Mouse (Mus musculus): ENCODE data around the gene Ice2. TPM values are rescaled to one million over a fixed set of nuclear protein-coding genes. Genes with fewer than 3 reads are reported as not detected.
A peak's percentile ranks its signal among the peaks of the same experiment; 100 is the strongest.

The Ice2 gene
- total RNA-seq, 1 experiment from 2014 or later: 23.4 TPM

DNA sequence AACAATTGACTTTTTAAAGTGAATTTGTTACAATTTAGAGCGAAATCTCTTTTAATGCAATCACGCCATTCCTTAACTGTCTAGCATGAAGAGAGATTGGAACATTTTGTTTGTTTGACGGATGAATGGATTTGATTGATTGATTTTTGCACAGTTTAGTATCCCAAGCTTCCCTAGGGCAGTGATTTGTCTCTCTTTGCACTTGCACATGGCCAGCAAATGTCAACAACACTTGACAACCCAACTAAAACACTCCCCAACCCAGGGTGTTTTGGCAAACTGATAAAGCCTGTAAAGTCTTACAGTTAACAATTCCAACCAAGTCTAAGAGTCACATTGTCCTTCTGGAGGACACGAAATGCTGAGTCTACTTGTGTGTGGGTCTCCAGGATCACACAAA is 10.4 kb upstream of the Ice2 start:
- no peak for ATAC-seq (replicated peaks in 1 of 2; ENCODE audit: insufficient read depth in 1 of 2, low FRiP score in 2 of 2, low TSS enrichment in 1 of 2, low read depth in 1 of 2, poor library complexity in 2 of 2, severe bottlenecking in 2 of 2)

DNA sequence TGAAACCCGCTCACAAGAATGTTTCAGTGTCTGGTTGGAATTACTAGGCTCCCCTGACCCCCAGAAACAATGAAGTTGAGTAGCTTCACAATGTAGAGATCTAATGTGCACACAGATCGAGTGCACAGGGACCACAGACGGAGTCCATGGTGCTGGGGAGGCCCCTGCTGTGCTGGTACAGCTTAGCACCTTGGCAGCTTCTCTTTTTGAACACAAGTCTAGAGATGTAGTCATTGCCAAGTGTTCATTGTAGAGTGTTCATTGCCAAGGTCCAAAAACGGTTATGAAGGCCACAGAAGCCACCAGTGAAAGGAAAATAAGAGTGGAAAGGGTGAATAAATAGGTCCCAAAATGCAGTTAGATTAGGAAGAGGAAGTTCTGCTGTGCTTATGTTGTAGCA is 7.1 kb upstream of the Ice2 start:
- ATAC-seq (replicated peaks in 1 of 2; ENCODE audit: insufficient read depth in 1 of 2, low FRiP score in 2 of 2, low TSS enrichment in 1 of 2, low read depth in 1 of 2, poor library complexity in 2 of 2, severe bottlenecking in 2 of 2): no peak

DNA sequence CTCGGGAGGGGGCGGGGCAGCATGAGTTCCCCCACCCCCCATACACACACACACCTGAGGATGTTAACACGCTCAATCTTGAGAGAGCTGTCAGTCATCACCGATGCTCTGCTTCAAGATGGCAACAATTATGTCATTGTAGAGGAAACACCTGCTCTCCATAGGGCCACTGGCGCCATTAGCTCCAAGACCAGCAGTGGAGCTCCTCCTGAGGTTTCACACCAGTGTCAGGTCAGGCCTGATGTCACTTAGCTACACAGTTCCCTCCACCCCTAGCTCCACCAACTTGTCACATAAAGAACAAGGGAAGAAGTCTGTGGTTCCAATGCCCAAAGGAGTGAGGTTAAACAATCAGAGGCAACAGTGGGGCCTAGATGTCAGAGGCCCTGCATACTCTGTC is 3.5 kb upstream of the Ice2 start:
- no peak for ATAC-seq (replicated peaks in 1 of 2; ENCODE audit: insufficient read depth in 1 of 2, low FRiP score in 2 of 2, low TSS enrichment in 1 of 2, low read depth in 1 of 2, poor library complexity in 2 of 2, severe bottlenecking in 2 of 2)

DNA sequence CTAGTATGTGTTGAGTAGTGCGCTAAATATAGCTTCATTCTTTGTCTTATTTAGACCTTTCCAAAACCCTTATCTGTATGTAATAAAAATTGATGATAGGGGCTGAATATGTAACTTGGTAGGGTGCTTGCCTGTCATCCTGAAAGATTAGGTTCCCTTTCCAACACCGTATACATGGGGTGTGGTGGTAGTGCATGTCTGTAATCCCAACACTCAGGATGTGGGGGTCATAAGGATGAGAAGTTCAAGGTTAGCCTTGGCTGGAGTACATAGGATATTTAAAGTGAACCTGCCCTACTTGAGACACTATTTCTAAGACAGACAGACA is 310 bp upstream of the Ice2 start:
- ATAC-seq (replicated peaks in 1 of 2; ENCODE audit: insufficient read depth in 1 of 2, low FRiP score in 2 of 2, low TSS enrichment in 1 of 2, low read depth in 1 of 2, poor library complexity in 2 of 2, severe bottlenecking in 2 of 2): no peak

DNA sequence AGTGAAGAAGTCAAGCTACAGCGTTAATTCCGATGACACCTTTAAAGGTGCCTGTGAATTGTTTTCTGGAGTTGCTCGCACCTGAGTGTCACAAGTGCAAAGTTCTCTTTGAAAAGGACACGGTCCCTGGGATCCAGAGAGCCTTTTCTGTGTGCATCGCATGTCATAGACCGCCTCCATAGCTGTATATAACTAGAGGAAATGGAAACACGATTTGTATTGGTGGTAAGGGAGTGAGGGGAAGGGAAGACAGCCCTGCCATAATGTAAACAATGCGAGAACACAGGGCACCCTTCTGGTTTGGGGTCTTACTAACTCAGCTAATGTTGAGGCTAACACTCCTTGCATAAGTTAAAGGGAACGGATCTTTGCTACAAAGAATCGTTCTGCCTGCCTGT is 746 bp downstream of the Ice2 start:
- ATAC-seq (replicated peaks in 1 of 2; ENCODE audit: insufficient read depth in 1 of 2, low FRiP score in 2 of 2, low TSS enrichment in 1 of 2, low read depth in 1 of 2, poor library complexity in 2 of 2, severe bottlenecking in 2 of 2): 0 out of 4 replicates have a peak, but pooled peaks of 1 of the 2 experiments have one; percentile 38

DNA sequence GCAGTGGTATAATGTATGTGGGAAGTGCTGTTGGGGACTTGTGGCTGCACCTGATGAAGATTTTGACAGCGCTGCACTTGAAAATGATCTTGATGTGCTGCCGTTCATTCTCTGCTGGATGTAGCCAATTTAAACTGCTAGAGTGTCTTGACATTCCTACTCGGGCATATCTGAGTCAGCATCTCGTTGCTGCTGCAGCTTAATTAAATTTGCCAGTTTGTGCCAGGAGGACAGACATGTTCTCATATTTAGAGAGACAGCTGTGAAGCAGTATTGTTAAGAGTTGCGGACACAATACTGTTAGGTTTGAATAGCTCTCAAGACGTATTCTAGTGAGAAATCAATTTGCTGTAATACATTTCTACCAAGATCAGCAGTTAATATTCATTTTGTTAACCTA is 7.0 kb downstream of the Ice2 start:
- no peak for ATAC-seq (replicated peaks in 1 of 2; ENCODE audit: insufficient read depth in 1 of 2, low FRiP score in 2 of 2, low TSS enrichment in 1 of 2, low read depth in 1 of 2, poor library complexity in 2 of 2, severe bottlenecking in 2 of 2)

DNA sequence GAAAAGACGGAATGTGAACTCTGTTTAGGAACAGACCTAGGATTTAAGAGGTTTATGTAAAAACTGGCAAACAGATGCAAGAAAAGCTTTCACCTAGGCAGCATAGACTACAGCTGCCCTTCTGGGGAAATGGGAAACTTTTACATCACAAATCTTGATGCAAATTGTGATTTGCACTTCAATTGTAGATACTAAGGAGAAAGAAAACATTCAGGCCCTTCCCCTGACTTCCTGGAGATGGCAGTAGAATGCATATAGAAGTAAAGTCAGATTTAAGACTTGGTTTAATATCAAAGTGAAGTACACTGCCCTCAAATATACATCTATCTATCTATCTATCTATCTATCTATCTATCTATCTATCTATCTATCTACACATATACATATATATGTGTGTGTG is 21.8 kb downstream of the Ice2 start:
- ATAC-seq (replicated peaks in 1 of 2; ENCODE audit: insufficient read depth in 1 of 2, low FRiP score in 2 of 2, low TSS enrichment in 1 of 2, low read depth in 1 of 2, poor library complexity in 2 of 2, severe bottlenecking in 2 of 2): peak in 1 of 2 experiments; percentile 53; a peak in 1 of 4 replicates

DNA sequence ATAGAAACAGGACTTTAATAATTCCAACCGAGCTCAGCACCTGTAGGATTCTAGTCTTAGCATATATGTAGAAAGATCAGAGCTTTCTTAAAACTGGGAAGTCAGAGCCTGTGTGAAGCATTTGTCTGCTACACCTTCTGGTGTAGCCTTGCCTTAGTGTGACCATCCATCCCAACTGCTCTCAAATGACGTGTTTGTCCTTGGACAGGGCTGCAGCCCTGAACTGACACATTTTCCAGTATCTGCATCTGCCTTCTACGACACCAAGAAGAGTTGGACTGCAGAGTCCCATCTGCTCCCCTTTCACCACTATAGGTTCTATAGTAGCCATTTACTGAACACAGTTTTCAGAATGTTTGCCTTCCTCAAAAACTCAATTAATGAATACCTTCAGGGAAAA is 32.8 kb downstream of the Ice2 start:
- ATAC-seq (replicated peaks in 1 of 2; ENCODE audit: insufficient read depth in 1 of 2, low FRiP score in 2 of 2, low TSS enrichment in 1 of 2, low read depth in 1 of 2, poor library complexity in 2 of 2, severe bottlenecking in 2 of 2): no peak

DNA sequence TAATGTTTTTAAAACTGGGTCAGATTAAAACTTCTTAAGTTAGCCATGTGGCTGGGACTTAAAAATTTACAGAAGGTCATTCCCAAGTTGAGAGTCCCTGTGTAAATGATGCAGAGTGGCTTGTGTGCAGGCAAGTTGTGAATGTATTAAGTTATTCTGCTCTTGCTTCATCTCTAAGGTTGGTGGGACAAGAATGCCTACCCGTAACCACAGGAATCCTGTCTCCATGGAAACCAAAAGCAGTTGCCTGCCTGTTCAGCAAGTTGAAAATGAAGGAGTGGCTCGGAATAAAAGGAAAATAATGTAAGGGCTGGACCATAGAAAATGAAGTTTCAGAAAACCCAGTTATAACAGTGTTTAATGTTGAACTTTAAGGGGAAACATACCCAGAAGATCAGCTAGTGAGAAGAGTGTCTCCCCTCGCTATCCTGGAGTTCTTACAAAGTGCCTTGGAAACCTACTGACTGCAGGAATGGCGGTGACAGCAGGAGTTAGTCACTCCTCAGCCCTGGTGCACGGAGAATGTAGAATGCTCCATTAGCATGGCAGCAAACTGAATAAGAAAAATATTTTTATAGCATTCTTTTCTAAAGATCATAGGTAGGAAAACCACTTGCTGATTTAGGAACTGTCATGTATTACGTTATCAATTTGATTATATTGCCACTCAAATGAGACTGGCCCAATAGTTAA is 34.3 kb downstream of the Ice2 start:
- ATAC-seq (replicated peaks in 1 of 2; ENCODE audit: insufficient read depth in 1 of 2, low FRiP score in 2 of 2, low TSS enrichment in 1 of 2, low read depth in 1 of 2, poor library complexity in 2 of 2, severe bottlenecking in 2 of 2): no peak

DNA sequence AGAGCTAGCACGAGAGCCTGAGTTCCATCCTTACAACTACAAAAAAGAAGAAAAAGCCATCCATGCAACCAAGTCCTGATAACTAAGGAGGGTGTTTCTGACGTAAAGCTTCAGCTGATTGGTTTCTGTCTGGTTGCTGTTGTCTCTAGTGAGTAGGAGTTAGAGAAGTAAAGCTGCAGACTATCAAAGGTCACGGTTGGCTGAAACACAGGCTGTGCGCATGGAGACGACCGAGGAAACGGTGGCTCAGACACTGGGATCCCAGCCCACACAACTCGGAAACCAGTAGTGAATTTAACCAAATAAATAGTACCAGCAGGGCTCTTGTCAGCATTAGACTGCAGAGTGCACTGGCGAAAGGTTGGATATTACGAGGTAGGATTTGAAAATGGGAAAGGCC is 37.5 kb downstream of the Ice2 start:
- no peak for ATAC-seq (replicated peaks in 1 of 2; ENCODE audit: insufficient read depth in 1 of 2, low FRiP score in 2 of 2, low TSS enrichment in 1 of 2, low read depth in 1 of 2, poor library complexity in 2 of 2, severe bottlenecking in 2 of 2)

DNA sequence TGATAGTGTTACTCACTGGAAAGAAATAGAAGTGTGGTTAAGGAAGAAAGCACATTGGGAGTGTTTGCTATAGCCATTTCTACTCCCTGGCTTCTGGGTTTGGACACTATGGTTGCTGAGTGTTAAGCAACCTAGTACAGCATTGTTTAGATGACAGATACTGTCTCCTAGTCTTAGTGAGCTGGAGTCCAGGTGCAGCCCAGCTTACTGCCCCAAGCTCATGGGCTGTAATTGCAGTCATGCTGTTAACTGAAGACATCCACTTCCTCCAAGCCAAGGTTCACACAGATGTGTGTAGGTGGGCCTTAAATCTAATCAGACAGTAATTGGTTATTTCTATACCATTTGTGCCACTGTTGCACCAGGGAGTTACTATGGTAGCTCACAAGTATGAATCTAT is 38.0 kb downstream of the Ice2 start:
- ATAC-seq (replicated peaks in 1 of 2; ENCODE audit: insufficient read depth in 1 of 2, low FRiP score in 2 of 2, low TSS enrichment in 1 of 2, low read depth in 1 of 2, poor library complexity in 2 of 2, severe bottlenecking in 2 of 2): no peak

DNA sequence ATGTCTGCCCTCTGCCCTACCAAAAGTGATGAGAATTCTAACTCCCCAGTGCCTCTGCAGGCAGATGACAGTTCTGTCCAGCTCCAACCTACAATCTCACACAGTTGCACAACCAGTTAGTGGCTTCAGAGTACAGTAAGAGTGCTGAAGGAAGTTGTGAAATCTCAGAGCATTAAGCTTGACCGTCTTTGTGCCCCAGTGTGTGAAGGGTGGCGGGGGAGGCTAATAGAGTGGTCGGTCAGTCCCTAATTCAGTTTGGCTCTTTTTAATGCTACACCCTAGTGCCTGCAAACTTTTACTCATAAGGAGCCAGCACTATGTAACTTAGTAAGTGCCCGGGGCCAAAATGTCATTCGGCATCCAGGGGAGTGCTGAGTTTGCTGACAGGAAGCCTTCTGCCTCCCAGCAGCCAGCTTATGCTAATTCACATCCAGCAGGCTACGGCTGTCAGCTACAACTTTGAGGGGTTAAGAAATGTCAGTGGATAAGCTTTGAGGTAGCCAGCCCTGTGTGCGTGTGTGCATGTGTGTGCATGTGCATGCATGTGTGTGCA is 42.2 kb downstream of the Ice2 start:
- ATAC-seq (replicated peaks in 1 of 2; ENCODE audit: insufficient read depth in 1 of 2, low FRiP score in 2 of 2, low TSS enrichment in 1 of 2, low read depth in 1 of 2, poor library complexity in 2 of 2, severe bottlenecking in 2 of 2): peak; percentile 54 to 71

DNA sequence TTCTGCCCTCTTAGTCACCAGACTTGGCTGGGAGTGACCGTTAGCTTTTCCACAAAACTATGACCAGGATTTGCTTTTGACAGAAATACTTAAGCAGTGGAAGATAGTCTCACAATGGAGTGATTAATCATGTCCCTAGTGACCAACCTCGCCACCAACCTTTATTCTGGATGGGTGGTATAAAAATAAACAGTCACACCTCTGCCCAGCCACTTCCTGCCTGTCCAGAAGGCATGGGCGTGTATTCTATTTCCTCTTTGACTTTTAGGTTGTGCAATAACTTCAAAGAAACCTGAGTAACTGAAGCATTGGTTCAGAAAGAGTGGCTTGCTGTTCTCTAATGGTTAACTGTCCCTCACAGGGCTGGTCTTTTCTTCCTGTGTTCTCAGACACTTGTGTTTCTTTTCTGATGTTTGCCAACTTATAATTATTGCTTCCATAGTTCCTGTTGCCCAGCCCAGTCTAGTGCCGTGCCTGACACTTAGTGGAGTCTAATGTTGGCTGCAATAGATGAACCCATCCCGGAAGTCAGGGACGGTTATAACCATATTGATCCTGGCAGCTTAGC is 44.8 kb downstream of the Ice2 start:
- peak; percentile 47 to 65; a peak in 2 of 4 replicates for ATAC-seq (replicated peaks in 1 of 2; ENCODE audit: insufficient read depth in 1 of 2, low FRiP score in 2 of 2, low TSS enrichment in 1 of 2, low read depth in 1 of 2, poor library complexity in 2 of 2, severe bottlenecking in 2 of 2)

DNA sequence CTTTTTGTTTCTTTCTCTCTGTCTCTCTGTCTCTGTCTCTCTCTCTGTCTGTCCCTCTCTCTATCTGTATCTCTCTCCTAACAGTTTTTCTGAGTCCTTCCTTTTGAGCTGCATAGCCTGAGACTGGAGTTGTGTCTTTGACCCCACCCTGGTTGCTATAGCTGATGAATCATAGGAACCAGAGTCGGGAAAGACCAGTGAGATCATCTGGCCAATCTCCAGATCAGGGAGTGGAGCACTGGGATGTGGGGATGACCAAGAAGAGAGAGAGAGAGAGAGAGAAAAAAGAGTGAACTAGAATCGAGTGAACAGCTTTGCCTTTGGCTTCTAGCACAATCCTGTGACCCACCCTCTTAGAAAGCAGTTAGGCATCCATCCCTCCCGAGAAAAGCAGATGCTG is 45.5 kb downstream of the Ice2 start:
- no peak for ATAC-seq (replicated peaks in 1 of 2; ENCODE audit: insufficient read depth in 1 of 2, low FRiP score in 2 of 2, low TSS enrichment in 1 of 2, low read depth in 1 of 2, poor library complexity in 2 of 2, severe bottlenecking in 2 of 2)

DNA sequence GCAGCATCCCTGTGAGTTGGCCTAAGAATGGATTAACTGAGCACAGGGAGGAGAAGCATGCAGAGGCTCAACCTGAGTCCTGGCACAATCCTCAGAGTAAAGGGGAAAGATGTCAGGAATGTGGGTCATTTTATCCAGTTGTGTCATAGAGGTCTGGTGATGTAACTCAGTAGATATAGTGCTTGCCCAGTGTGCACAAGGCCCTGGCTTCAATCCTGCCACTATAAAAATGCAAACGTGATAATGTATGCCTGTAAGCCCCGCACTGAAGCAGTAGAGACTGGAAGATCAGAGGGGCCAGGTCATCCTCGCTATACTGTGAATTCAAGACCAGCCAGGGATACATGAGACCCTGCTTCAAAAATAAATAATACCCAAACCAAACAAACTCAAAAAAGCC is 51.1 kb downstream of the Ice2 start:
- no peak for ATAC-seq (replicated peaks in 1 of 2; ENCODE audit: insufficient read depth in 1 of 2, low FRiP score in 2 of 2, low TSS enrichment in 1 of 2, low read depth in 1 of 2, poor library complexity in 2 of 2, severe bottlenecking in 2 of 2)

DNA sequence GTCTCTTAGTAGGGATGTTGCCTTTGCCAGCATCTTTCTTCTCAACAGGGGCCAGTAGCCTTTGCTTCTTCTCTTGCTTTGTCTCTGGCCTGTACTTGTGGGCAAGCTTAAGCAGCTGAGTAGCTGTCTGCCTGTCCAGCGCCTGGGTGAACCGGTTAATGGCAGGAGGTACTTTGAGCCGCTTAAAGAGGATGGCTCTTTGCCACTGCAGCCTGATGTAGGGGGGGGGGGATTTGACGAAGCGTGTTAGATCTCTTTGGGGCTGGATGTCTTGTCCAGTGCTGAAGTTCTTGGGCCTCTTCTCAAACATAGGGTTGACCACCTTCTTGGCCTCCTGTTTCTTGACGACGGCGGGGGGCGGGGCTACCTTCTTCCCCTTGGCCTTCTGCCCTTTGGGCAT is 52.9 kb downstream of the Ice2 start:
- ATAC-seq (replicated peaks in 1 of 2; ENCODE audit: insufficient read depth in 1 of 2, low FRiP score in 2 of 2, low TSS enrichment in 1 of 2, low read depth in 1 of 2, poor library complexity in 2 of 2, severe bottlenecking in 2 of 2): no peak

DNA sequence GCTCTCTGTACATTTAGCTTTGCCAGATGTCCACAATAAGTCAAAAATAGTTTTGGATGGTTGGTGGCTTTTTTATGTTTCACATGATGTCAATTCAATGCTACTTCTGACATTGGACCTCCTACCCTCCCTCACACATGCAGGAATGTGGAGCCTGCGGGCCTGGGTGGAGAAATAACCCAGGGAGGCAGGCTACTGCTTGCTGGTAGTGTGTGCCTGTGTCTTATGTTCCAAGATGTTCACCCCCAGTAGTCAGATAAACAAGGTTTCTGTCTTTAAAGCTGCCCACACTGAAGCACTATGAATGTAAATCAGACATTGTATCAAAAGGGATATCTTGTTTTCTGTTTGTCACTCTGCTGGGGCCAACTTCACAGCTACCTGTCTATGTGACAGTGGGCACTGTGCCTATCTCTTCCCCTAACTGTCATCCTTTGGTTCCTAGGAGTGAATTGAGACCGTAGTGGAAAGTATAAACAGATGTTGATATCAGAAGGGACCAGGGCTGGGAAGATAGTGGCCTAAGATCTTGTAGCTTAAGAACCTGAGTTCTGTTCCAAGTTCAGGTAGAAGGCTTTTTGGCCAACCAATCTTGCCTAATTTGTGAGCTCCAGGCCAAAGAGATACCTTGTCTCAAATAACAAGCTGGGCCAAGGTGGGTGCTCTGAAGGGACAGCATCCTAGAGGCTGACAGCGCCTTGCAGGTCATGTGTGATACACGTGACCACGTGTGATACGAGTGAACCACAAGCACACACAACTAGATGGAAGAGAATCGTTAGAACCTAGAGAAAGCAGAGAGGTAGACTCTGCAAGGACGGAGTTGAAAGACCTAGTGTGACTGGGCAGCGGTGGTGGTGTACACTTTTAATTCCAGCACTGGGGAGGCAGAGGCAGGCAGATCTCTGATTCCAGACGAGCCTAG is 54.4 kb downstream of the Ice2 start:
- ATAC-seq (replicated peaks in 1 of 2; ENCODE audit: insufficient read depth in 1 of 2, low FRiP score in 2 of 2, low TSS enrichment in 1 of 2, low read depth in 1 of 2, poor library complexity in 2 of 2, severe bottlenecking in 2 of 2): no peak
